Comparison of ENCODE assay signal across 14 mouse cellular contexts in the genomic region with DNA sequence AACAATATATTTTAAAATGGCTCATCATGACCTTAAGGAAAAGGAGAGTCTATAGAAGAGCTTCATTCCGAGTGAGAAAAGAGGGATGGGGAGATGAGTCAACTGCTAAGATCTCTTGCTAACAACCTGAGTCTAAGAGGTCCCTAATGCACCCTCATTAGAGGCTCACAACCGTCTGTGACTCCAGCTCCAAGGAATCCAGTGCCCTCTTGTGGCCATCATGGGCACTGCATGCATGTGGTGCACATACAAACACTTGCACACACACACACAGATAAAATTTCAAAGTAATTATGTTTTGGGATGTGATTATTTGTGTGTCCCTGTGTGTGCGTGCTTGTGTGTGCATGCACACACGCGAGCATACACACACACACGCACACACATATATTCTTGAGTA. TPM values are rescaled to one million over a fixed set of nuclear protein-coding genes. Genes with fewer than 3 reads are reported as not detected.
DNase-seq lines count a peak whose midpoint lies in the region; ATAC-seq and TF ChIP-seq lines count a peak whose summit lies in the region.
"Had no signal": no experiment of that assay in that cellular context is flagged by ENCODE, and none has a peak within 500 bp of the region (broad histone marks: within the 10 kb centered on the region; RNA-seq: fewer than 3 reads in every experiment).

No protein-coding gene starts in this region.

- H3K9ac ChIP-seq in heart, adult 2 months (ENCODE audit: low read depth, low read length): no peak overlapping the region
- H3K9ac ChIP-seq in liver, embryonic 14.5 days (replicated peaks): no peak overlapping the region
- H3K9ac ChIP-seq: heart, embryonic 15.5 days; limb, embryonic 12.5 days had no signal

- peaks cover 9% of the 10 kb centered on the region for H3K9me3 ChIP-seq in G1E (replicated peaks)
- H3K9me3 ChIP-seq in liver, embryonic 14.5 days (ENCODE audit: control insufficient read depth, low read length): 0 out of 2 replicates have a peak, but pooled peaks cover 2% of the 10 kb centered on the region
- H3K9me3 ChIP-seq: heart, embryonic 15.5 days had no signal

- no peaks in the 10 kb centered on the region for H3K36me3 ChIP-seq in heart, adult 2 months (ENCODE audit: control insufficient read depth, insufficient read depth, low read length)
- H3K36me3 ChIP-seq in G1E (replicated peaks): no peaks in the 10 kb centered on the region
- no peaks in the 10 kb centered on the region for H3K36me3 ChIP-seq in liver, embryonic 14.5 days (replicated peaks; ENCODE audit: control insufficient read depth, insufficient read depth, low read depth)
- H3K36me3 ChIP-seq: heart, embryonic 15.5 days; limb, embryonic 12.5 days had no signal

- no peaks in the 10 kb centered on the region for H3K4me1 ChIP-seq in heart, adult 2 months (ENCODE audit: control insufficient read depth, insufficient read depth, low read length)
- H3K4me1 ChIP-seq in G1E (ENCODE audit: insufficient read depth, low read depth, low read length): peaks cover 15% of the 10 kb centered on the region
- H3K4me1 ChIP-seq in liver, embryonic 14.5 days (replicated peaks; ENCODE audit: control insufficient read depth in 2 of 2, insufficient read depth in 2 of 2, low read length in 1 of 2): no peaks in the 10 kb centered on the region
- H3K4me1 ChIP-seq: heart, embryonic 15.5 days; limb, embryonic 12.5 days had no signal

- H3K4me2 ChIP-seq in liver, embryonic 14.5 days (ENCODE audit: low read depth): no peak overlapping the region
- H3K4me2 ChIP-seq: heart, embryonic 15.5 days; limb, embryonic 12.5 days had no signal

- no peaks in the 10 kb centered on the region for H3K27me3 ChIP-seq in heart, adult 2 months (ENCODE audit: control insufficient read depth, insufficient read depth, low read length)
- H3K27me3 ChIP-seq in G1E (ENCODE audit: insufficient read depth, low read length): no peaks in the 10 kb centered on the region
- no peaks in the 10 kb centered on the region for H3K27me3 ChIP-seq in liver, embryonic 14.5 days (ENCODE audit: control insufficient read depth, insufficient read depth, low read length)
- H3K27me3 ChIP-seq: heart, embryonic 15.5 days; limb, embryonic 12.5 days had no signal

- TF ChIP-seq POLR2A in heart, adult 2 months (IDR thresholded peaks at IDR 0.05; ENCODE audit: insufficient read depth, low read depth, low read length): no peak

- TF ChIP-seq CTCF in heart, adult 2 months (IDR thresholded peaks at IDR 0.05): peak; percentile 33
- peak; percentile 50; the same call in 1 of the 2 replicates for TF ChIP-seq CTCF in G1E (IDR thresholded peaks at IDR 0.05; ENCODE audit: low read depth, low read length)
- peak; percentile 73 for TF ChIP-seq CTCF in liver, embryonic 14.5 days (IDR thresholded peaks at IDR 0.05; ENCODE audit: low read depth)

- no peak for ATAC-seq in G1E (ENCODE audit: extremely low read depth, insufficient number of reproducible peaks, low FRiP score, poor library complexity, severe bottlenecking)
- no peak for ATAC-seq in liver, embryonic 14.5 days (ENCODE audit: insufficient read depth)

- H3K4me3 ChIP-seq in heart, adult 2 months: no peak overlapping the region
- no peak overlapping the region for H3K4me3 ChIP-seq in G1E (ENCODE audit: low read depth, low read length)
- H3K4me3 ChIP-seq in liver, embryonic 14.5 days (ENCODE audit: insufficient read depth in 1 of 2, low read depth in 2 of 2, low read length in 2 of 2): no peak overlapping the region
- H3K4me3 ChIP-seq: heart, embryonic 15.5 days; limb, embryonic 12.5 days had no signal

- no peak for TF ChIP-seq EP300 in heart, adult 2 months (IDR thresholded peaks at IDR 0.05; ENCODE audit: insufficient read depth, low read depth, low read length)
- TF ChIP-seq EP300 in liver, embryonic 14.5 days (IDR thresholded peaks at IDR 0.05; ENCODE audit: low read depth): no peak

- H3K79me2 ChIP-seq in heart, adult 2 months (replicated peaks; ENCODE audit: control insufficient read depth, insufficient read depth, low read length): no peaks in the 10 kb centered on the region

- no peak overlapping the region for H3K27ac ChIP-seq in heart, adult 2 months
- no peak overlapping the region for H3K27ac ChIP-seq in liver, embryonic 14.5 days
- H3K27ac ChIP-seq: heart, embryonic 15.5 days; limb, embryonic 12.5 days had no signal

- intact Hi-C loops in heart, adult 2 months (cut with DNase I): no loop called here
- intact Hi-C loops in heart, postnatal 36 days (cut with DNase I): no loop called here

- WGBS in heart, adult 2 months: 80% methylated on average over 6 of the region's 6 CpGs
- WGBS in liver, embryonic 14.5 days (ENCODE audit: insufficient replicate concordance): 65% methylated on average over 6 of the region's 6 CpGs

- DNase-seq in heart, adult 2 months: no peak
- DNase-seq in heart, postnatal 36 days: no peak
- DNase-seq in retina, postnatal 1 day: peak; percentile 29
- no peak for DNase-seq in retina, embryonic 14.5 days (ENCODE audit: low spot score)
- DNase-seq in G1E (ENCODE audit: low spot score): no peak
- DNase-seq in liver, embryonic 14.5 days (ENCODE audit: low read depth in 3 of 3, low spot score in 3 of 3): no peak
- DNase-seq in kidney, adult 11 months: no peak
- DNase-seq in cerebellum, adult 9-10 months: no peak
- DNase-seq: adrenal gland, postnatal 25 days; lung, postnatal 4 days had no signal

RNA-seq across cellular contexts. Expression of gene Eid2, which starts 12.2 kb away (rescaled TPM):
- total RNA-seq in heart, adult 2 months (2021): 10 to 100 TPM; 11.2 to 11.9 TPM
- polyA plus RNA-seq in heart, adult 2 months (2012; rRNA removed): 4.2 and 4.6 TPM in 2 replicates
- 10 to 100 TPM; 11.7 to 12.0 TPM for total RNA-seq in heart, postnatal 36 days (2021)
- total RNA-seq in G1E (2014; fragmentation: Nextera tagmentation): 18.0 and 23.5 TPM in 2 replicates
- total RNA-seq in G1E (2017): 23.5 and 25.1 TPM in 2 replicates
- polyA plus RNA-seq in G1E (2012): 51.7 and 73.7 TPM in 2 replicates
- polyA plus RNA-seq in liver, embryonic 14.5 days (2012; rRNA removed): 1.3 and 2.3 TPM in 2 replicates
- 0.38 and 1.1 TPM in 2 replicates for polyA plus RNA-seq in liver, embryonic 14.5 days (2014; fragmentation: Nextera tagmentation; extraction: Ambion mirVana)

RNA-seq across cellular contexts. Expression of gene Eid2b, which starts 22.1 kb away (rescaled TPM):
- 10 to 100 TPM; 11.2 to 13.0 TPM for total RNA-seq in heart, adult 2 months (2021)
- 6.7 and 7.2 TPM in 2 replicates for polyA plus RNA-seq in heart, adult 2 months (2012; rRNA removed)
- total RNA-seq in heart, postnatal 36 days (2021): 10 to 100 TPM; 12.6 to 13.5 TPM
- total RNA-seq in G1E (2014; fragmentation: Nextera tagmentation) (7.3 and 8.9 TPM in 2 replicates), G1E (2017) (5.4 and 6.3 TPM in 2 replicates)
- polyA plus RNA-seq in G1E (2012): 17.6 and 20.9 TPM in 2 replicates
- polyA plus RNA-seq in liver, embryonic 14.5 days (2012; rRNA removed): 1.5 and 1.7 TPM in 2 replicates
- polyA plus RNA-seq in liver, embryonic 14.5 days (2014; fragmentation: Nextera tagmentation; extraction: Ambion mirVana): 1.4 and 2.1 TPM in 2 replicates

RNA-seq across cellular contexts. Expression of gene Selenov, which starts 35.5 kb away (rescaled TPM):
- not detected for total RNA-seq in heart, adult 2 months (2021)
- polyA plus RNA-seq in heart, adult 2 months (2012; rRNA removed): 0.08 TPM in 1 of 2 replicates, not detected in the other
- total RNA-seq in heart, postnatal 36 days (2021): not detected
- total RNA-seq in G1E (2014; fragmentation: Nextera tagmentation) (not detected in 2 replicates), G1E (2017) (0.12 TPM in 1 of 2 replicates, not detected in the other)
- not detected in 2 replicates for polyA plus RNA-seq in G1E (2012)
- not detected in 2 replicates for polyA plus RNA-seq in liver, embryonic 14.5 days (2012; rRNA removed)
- polyA plus RNA-seq in liver, embryonic 14.5 days (2014; fragmentation: Nextera tagmentation; extraction: Ambion mirVana): not detected in 2 replicates
- total RNA-seq: adrenal gland, postnatal 25 days; gastrocnemius, adult 8-10 months had no signal
- polyA plus RNA-seq: heart, embryonic 15.5 days; intestine, embryonic 14.5 days; limb, embryonic 12.5 days had no signal

RNA-seq across cellular contexts. Expression of gene Dll3, which starts 46.6 kb away (rescaled TPM):
- total RNA-seq in heart, adult 2 months (2021): not detected
- not detected in 2 replicates for polyA plus RNA-seq in heart, adult 2 months (2012; rRNA removed)
- total RNA-seq in heart, postnatal 36 days (2021): not detected
- total RNA-seq in G1E (2014; fragmentation: Nextera tagmentation) (1.2 TPM in 1 of 2 replicates, not detected in the other), G1E (2017) (0.49 TPM in 1 of 2 replicates, not detected in the other)
- polyA plus RNA-seq in G1E (2012): 0.23 and 0.25 TPM in 2 replicates
- 0.03 and 0.04 TPM in 2 replicates for polyA plus RNA-seq in liver, embryonic 14.5 days (2012; rRNA removed)
- not detected in 2 replicates for polyA plus RNA-seq in liver, embryonic 14.5 days (2014; fragmentation: Nextera tagmentation; extraction: Ambion mirVana)
- total RNA-seq: adrenal gland, postnatal 25 days; gastrocnemius, adult 8-10 months had no signal

RNA-seq across cellular contexts. Expression of gene Timm50, which starts 56.4 kb away (rescaled TPM):
- 10 to 100 TPM; 60.0 to 63.5 TPM for total RNA-seq in heart, adult 2 months (2021)
- 63.0 and 72.8 TPM in 2 replicates for polyA plus RNA-seq in heart, adult 2 months (2012; rRNA removed)
- total RNA-seq in heart, postnatal 36 days (2021): 10 to 100 TPM; 58.9 to 66.3 TPM
- total RNA-seq in G1E (2014; fragmentation: Nextera tagmentation): 107 and 113 TPM in 2 replicates
- total RNA-seq in G1E (2017): 58.3 and 73.9 TPM in 2 replicates
- 184 and 298 TPM in 2 replicates for polyA plus RNA-seq in G1E (2012)
- 45.4 and 52.3 TPM in 2 replicates for polyA plus RNA-seq in liver, embryonic 14.5 days (2012; rRNA removed)
- polyA plus RNA-seq in liver, embryonic 14.5 days (2014; fragmentation: Nextera tagmentation; extraction: Ambion mirVana): 91.1 and 95.2 TPM in 2 replicates
